Mouse (Mus musculus): ENCODE results near the gene Cdh4. TPM values are rescaled to one million over a fixed set of nuclear protein-coding genes. Genes with fewer than 3 reads are reported as not detected.

The Cdh4 gene
- total RNA-seq, 2 experiments from 2014 or later: 16.3 to 23.3 TPM

- DNase-seq (ENCODE audit: low spot score in 2 of 2): no peak
These were observed 400.6 kb downstream of the Cdh4 start for GRCm38 (mm10) chr2:179842610-179843389.

GRCm38 (mm10) chr2:179849732-179850131, 407.5 kb downstream of the Cdh4 start:
- no peak for DNase-seq (ENCODE audit: low spot score in 2 of 2)

- no peak for DNase-seq (ENCODE audit: low spot score in 2 of 2)
These were observed 409.9 kb downstream of the Cdh4 start for GRCm38 (mm10) chr2:179852169-179852568.

GRCm38 (mm10) chr2:179852862-179853261, 410.6 kb downstream of the Cdh4 start:
- DNase-seq (ENCODE audit: low spot score in 2 of 2): no peak

- DNase-seq (ENCODE audit: low spot score in 2 of 2): no peak
These were observed 411.7 kb downstream of the Cdh4 start for GRCm38 (mm10) chr2:179853892-179854291.

- no peak for DNase-seq (ENCODE audit: low spot score in 2 of 2)
These were observed 414.9 kb downstream of the Cdh4 start for GRCm38 (mm10) chr2:179857086-179857485.

GRCm38 (mm10) chr2:179862676-179863075, 420.4 kb downstream of the Cdh4 start:
- DNase-seq (ENCODE audit: low spot score in 2 of 2): no peak

GRCm38 (mm10) chr2:179863266-179863665, 421.0 kb downstream of the Cdh4 start:
- DNase-seq (ENCODE audit: low spot score in 2 of 2): no peak

- no peak for DNase-seq (ENCODE audit: low spot score in 2 of 2)
These were observed 422.9 kb downstream of the Cdh4 start for GRCm38 (mm10) chr2:179865097-179865496.

- DNase-seq (ENCODE audit: low spot score in 2 of 2): no peak
These were observed 425.4 kb downstream of the Cdh4 start for GRCm38 (mm10) chr2:179867669-179868068.

GRCm38 (mm10) chr2:179869871-179870270, 427.6 kb downstream of the Cdh4 start:
- peak; percentile 51 to 59 for DNase-seq (ENCODE audit: low spot score in 2 of 2)

- DNase-seq (ENCODE audit: low spot score in 2 of 2): peak; percentile 44 to 59
These were observed 430.5 kb downstream of the Cdh4 start for GRCm38 (mm10) chr2:179872724-179873123.

- DNase-seq (ENCODE audit: low spot score in 2 of 2): peak; percentile 41 to 42
These were observed 431.1 kb downstream of the Cdh4 start for GRCm38 (mm10) chr2:179873315-179873714.

- DNase-seq (ENCODE audit: low spot score in 2 of 2): peak; percentile 84
These were observed 432.9 kb downstream of the Cdh4 start for GRCm38 (mm10) chr2:179875147-179875546.

GRCm38 (mm10) chr2:179877551-179878215, 435.5 kb downstream of the Cdh4 start:
- DNase-seq (ENCODE audit: low spot score in 2 of 2): peak; percentile 68 to 79

GRCm38 (mm10) chr2:179884561-179884960, 442.3 kb downstream of the Cdh4 start:
- no peak for DNase-seq (ENCODE audit: low spot score in 2 of 2)

- no peak for DNase-seq (ENCODE audit: low spot score in 2 of 2)
These were observed 448.8 kb downstream of the Cdh4 start for GRCm38 (mm10) chr2:179891048-179891447.

- no peak for DNase-seq (ENCODE audit: low spot score in 2 of 2)
These were observed 454.7 kb downstream of the Cdh4 start for GRCm38 (mm10) chr2:179896949-179897348.

- no peak for DNase-seq (ENCODE audit: low spot score in 2 of 2)
These were observed 470.7 kb downstream of the Cdh4 start for GRCm38 (mm10) chr2:179912911-179913310.

GRCm38 (mm10) chr2:179913349-179913748, 471.1 kb downstream of the Cdh4 start:
- no peak for DNase-seq (ENCODE audit: low spot score in 2 of 2)

- DNase-seq (ENCODE audit: low spot score in 2 of 2): no peak
These were observed 472.0 kb downstream of the Cdh4 start for GRCm38 (mm10) chr2:179914246-179914645.

GRCm38 (mm10) chr2:179916877-179917673, 474.8 kb downstream of the Cdh4 start:
- DNase-seq (ENCODE audit: low spot score in 2 of 2): peak; percentile 66 to 75

Data from layer of hippocampus, postnatal 10 days (tissue).